Mouse (Mus musculus): Measurements from ENCODE around the gene Def8. TPM values are rescaled to one million over a fixed set of nuclear protein-coding genes. Genes with fewer than 3 reads are reported as not detected.
"Not testable (repeated sequence)": the region's sequence is repeated elsewhere in the genome, so short reads cannot be mapped to it uniquely, and the experiment has no call there.

Def8 gene
- polyA plus RNA-seq, 1 experiment from 2014 or later = 32.2 TPM

DNA sequence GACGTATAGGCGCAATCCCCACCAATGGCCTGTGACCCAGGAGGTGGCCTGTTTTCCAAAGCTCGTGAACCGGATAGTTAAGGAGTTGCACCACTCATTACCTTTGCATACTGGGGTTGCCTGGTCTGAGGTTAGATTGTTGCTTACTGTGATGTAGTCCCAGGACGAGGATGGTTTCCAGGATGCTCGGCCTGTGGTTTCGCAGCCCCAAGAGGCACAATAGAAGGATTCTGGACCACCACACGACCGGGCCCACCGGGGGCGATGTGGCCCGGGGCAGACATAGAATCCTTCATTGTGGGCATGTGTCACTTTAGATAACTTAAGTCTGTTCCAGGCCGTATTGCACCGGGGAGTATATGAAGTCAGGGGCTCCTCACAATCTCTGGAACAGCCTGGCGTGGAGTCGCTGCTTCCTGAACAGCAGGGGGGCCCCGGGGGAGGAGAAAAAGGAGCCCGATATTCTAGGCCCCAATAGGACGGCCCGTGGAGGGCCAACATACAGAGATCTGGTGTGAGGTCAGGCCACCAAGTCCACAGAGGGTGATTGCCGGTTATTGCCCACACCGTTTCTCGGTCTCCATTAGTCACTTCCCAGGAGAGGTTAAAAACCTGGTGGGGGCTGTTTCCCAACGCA lies 4.4 kb downstream of the Def8 start:
- Histone ChIP-seq H3K27me3 (ENCODE audit: control insufficient read depth, insufficient read depth, low read length) (no peaks in the 10 kb centered on the region), H3K9me3 (replicated peaks; ENCODE audit: control insufficient read depth, low read length) (peaks cover 31% of the 10 kb centered on the region), H3K4me2 (no peak overlapping the region), H3K27ac (ENCODE audit: low read depth, low read length) (no peak overlapping the region), H3K4me3 (ENCODE audit: low read depth, low read length) (no peak overlapping the region), H3K9ac (ENCODE audit: low read depth, low read length) (no peak overlapping the region), H3K36me3 (ENCODE audit: control insufficient read depth, insufficient read depth, low read length) (no peaks in the 10 kb centered on the region), H3K4me1 (ENCODE audit: control insufficient read depth, insufficient read depth, low read length) (no peaks in the 10 kb centered on the region)
- 94% methylated on average over 24 of the region's 24 CpGs for WGBS (ENCODE audit: insufficient replicate concordance)
- no peak for ATAC-seq (replicated peaks; ENCODE audit: insufficient number of reproducible peaks, low FRiP score, low TSS enrichment)

DNA sequence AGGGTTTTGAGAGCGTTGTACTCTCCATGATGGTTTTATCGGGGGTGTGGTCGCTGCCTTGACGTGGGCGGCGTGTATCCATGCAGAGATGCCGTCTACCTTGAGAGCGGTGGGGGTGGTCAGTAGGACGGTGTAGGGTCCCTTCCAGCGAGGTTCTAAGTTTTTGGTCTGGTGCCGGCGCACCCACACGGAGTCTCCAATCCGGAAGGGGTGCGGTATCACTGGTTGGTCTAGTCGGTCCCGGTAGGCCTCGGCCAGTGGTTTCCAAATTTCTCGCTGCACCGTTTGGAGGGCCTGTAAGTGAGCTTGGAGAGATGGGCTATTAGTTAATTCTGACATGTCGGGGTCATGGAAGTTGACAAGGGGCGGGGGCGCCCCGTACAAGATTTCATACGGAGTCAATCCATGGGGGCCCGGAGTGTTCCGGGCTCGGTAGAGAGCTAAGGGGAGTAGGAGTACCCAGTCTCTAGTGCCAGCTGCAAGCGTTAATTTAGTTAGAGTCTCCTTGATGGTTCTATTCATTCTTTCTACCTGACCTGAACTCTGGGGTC lies 5.1 kb downstream of the Def8 start:
- no peak for ATAC-seq (replicated peaks; ENCODE audit: insufficient number of reproducible peaks, low FRiP score, low TSS enrichment)
- no peaks in the 10 kb centered on the region for H3K27me3 ChIP-seq (ENCODE audit: control insufficient read depth, insufficient read depth, low read length)
- no peaks in the 10 kb centered on the region for H3K4me1 ChIP-seq (ENCODE audit: control insufficient read depth, insufficient read depth, low read length)
- no peak overlapping the region for H3K4me2 ChIP-seq
- no peak overlapping the region for H3K27ac ChIP-seq (ENCODE audit: low read depth, low read length)
- no peak overlapping the region for H3K4me3 ChIP-seq (ENCODE audit: low read depth, low read length)
- H3K9me3 ChIP-seq (replicated peaks; ENCODE audit: control insufficient read depth, low read length) = peaks cover 31% of the 10 kb centered on the region
- 96% methylated on average over 29 of the region's 29 CpGs for WGBS (ENCODE audit: insufficient replicate concordance)
- H3K36me3 ChIP-seq (ENCODE audit: control insufficient read depth, insufficient read depth, low read length) = no peaks in the 10 kb centered on the region
- no peak overlapping the region for H3K9ac ChIP-seq (ENCODE audit: low read depth, low read length)

DNA sequence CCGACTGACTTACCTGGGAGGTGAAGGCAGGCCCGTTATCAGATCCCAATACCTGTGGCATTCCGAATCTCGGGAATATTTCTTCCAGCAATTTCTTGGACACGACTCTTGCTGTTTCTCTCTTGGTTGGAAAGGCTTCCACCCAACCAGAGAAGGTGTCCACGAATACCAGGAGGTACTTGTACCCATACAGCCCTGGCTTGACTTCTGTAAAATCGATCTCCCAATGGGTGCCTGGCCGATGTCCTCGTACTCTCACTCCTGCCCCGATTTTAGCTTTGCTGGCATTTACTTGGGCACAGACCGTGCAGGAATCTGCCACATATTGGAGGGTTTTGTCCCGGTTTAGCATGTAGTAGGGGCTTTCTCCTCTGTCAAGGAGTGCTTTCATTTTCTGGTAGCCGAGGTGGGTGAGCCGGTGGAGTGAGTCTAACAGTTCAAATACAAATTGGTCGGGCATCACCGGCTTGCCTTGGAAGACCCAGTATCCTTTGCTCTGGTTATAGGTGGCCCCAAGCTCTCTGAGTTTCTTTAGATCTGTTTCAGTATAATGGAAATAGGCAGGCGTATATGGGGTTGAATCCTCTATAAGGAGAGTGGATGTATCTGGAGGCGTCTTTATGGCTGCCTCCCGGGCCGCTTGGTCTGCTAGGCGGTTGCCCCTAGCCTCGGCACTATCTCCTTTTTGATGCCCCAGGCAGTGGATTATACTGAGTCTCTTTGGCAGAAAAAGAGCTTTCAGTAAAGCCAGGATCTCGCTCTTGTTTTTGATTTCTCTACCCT lies 5.8 kb downstream of the Def8 start:
- no peaks in the 10 kb centered on the region for H3K4me1 ChIP-seq (ENCODE audit: control insufficient read depth, insufficient read depth, low read length)
- H3K4me2 ChIP-seq = no peak overlapping the region
- H3K9ac ChIP-seq (ENCODE audit: low read depth, low read length) = no peak overlapping the region
- no peaks in the 10 kb centered on the region for H3K36me3 ChIP-seq (ENCODE audit: control insufficient read depth, insufficient read depth, low read length)
- no peak overlapping the region for H3K4me3 ChIP-seq (ENCODE audit: low read depth, low read length)
- no peak overlapping the region for H3K27ac ChIP-seq (ENCODE audit: low read depth, low read length)
- WGBS (ENCODE audit: insufficient replicate concordance) = 90% methylated on average over 23 of the region's 23 CpGs
- no peak for ATAC-seq (replicated peaks; ENCODE audit: insufficient number of reproducible peaks, low FRiP score, low TSS enrichment)
- no peaks in the 10 kb centered on the region for H3K27me3 ChIP-seq (ENCODE audit: control insufficient read depth, insufficient read depth, low read length)
- H3K9me3 ChIP-seq (replicated peaks; ENCODE audit: control insufficient read depth, low read length) = peaks cover 31% of the 10 kb centered on the region

DNA sequence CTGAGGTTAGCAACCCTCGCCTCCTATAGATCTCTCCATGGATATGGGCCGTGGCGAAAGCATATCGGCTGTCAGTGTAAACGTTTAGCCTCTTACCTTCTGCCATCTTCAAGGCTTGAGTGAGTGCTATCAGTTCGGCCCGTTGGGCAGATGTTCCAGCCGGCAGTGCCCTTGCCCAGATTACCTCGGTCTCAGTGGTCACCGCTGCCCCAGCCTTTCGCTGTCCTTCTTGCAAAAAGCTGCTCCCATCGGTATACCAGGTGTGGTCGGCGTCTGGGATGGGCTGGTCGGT lies 6.3 kb downstream of the Def8 start:
- peaks cover 31% of the 10 kb centered on the region for H3K9me3 ChIP-seq (replicated peaks; ENCODE audit: control insufficient read depth, low read length)
- ATAC-seq (replicated peaks; ENCODE audit: insufficient number of reproducible peaks, low FRiP score, low TSS enrichment); H3K4me3 ChIP-seq (ENCODE audit: low read depth, low read length); H3K27me3 ChIP-seq (ENCODE audit: control insufficient read depth, insufficient read depth, low read length); H3K4me2 ChIP-seq; H3K4me1 ChIP-seq (ENCODE audit: control insufficient read depth, insufficient read depth, low read length); H3K9ac ChIP-seq (ENCODE audit: low read depth, low read length); H3K36me3 ChIP-seq (ENCODE audit: control insufficient read depth, insufficient read depth, low read length); H3K27ac ChIP-seq (ENCODE audit: low read depth, low read length): not testable (repeated sequence)
- WGBS (ENCODE audit: insufficient replicate concordance) = 92% methylated on average over 14 of the region's 15 CpGs

DNA sequence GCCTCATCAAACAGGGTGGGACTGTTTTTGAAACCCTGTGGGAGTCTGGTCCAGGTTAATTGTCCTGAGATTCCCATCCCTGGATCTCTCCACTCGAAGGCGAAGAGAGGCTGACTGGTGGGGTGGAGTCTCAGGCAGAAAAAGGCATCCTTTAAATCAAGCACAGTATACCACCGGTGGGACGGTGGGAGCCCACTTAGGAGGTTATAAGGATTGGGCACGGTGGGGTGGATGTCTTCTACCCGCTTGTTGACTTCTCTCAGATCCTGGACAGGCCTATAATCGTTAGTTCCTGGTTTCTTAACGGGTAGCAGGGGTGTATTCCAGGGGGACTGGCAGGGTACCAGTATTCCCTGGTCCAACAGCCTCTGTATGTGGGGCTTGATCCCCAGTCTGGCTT lies 7.6 kb downstream of the Def8 start:
- peaks cover 31% of the 10 kb centered on the region for H3K9me3 ChIP-seq (replicated peaks; ENCODE audit: control insufficient read depth, low read length)
- not testable (repeated sequence) for H3K27ac ChIP-seq (ENCODE audit: low read depth, low read length); ATAC-seq (replicated peaks; ENCODE audit: insufficient number of reproducible peaks, low FRiP score, low TSS enrichment)

DNA sequence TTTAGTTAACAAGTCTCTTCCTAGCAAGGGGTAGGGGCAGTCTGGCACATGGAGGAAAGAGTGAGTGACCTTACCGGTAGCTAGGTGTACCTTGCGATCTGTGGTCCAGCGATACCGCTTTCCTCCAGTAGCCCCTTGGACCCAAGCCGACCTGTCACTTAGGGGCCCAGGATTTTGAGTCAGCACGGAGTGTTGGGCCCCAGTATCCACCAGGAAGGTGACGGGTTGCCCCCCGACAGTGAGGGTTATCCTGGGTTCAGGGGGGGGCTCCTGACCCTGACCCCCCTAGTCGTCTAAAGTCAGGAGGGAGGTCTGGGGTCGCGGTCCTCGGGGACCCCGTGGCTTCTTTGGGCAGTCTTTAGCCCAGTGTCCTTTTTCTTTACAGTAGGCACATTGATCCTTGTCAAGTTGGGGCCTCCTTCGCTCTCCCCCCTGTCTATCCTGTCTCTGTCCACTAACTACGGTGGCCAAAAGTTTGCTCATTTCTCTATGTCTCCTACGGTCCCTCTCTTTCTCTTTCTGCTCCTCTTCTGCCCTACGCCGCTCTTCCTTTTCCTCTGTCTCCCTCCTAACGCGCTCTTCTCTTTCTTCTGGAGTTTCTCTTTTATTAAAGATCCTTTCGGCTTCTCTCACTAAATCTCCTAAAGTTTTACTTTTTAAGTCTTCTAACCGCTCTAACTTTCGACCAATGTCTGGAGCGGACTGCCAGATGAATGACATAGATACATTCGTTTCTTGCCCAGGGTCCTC lies 8.5 kb downstream of the Def8 start:
- Histone ChIP-seq H3K4me1 (ENCODE audit: control insufficient read depth, insufficient read depth, low read length) (no peaks in the 10 kb centered on the region), H3K4me3 (ENCODE audit: low read depth, low read length) (no peak overlapping the region), H3K27me3 (ENCODE audit: control insufficient read depth, insufficient read depth, low read length) (no peaks in the 10 kb centered on the region), H3K9ac (ENCODE audit: low read depth, low read length) (no peak overlapping the region), H3K9me3 (replicated peaks; ENCODE audit: control insufficient read depth, low read length) (peaks cover 29% of the 10 kb centered on the region), H3K36me3 (ENCODE audit: control insufficient read depth, insufficient read depth, low read length) (no peaks in the 10 kb centered on the region), H3K27ac (ENCODE audit: low read depth, low read length) (no peak overlapping the region), H3K4me2 (no peak overlapping the region)
- no peak for ATAC-seq (replicated peaks; ENCODE audit: insufficient number of reproducible peaks, low FRiP score, low TSS enrichment)
- 91% methylated on average over 25 of the region's 25 CpGs for WGBS (ENCODE audit: insufficient replicate concordance)

More for the DNA sequence above, 7.6 kb downstream of the Def8 start:
- H3K4me3 ChIP-seq (ENCODE audit: low read depth, low read length); H3K4me2 ChIP-seq; H3K27me3 ChIP-seq (ENCODE audit: control insufficient read depth, insufficient read depth, low read length); H3K9ac ChIP-seq (ENCODE audit: low read depth, low read length); H3K36me3 ChIP-seq (ENCODE audit: control insufficient read depth, insufficient read depth, low read length); H3K4me1 ChIP-seq (ENCODE audit: control insufficient read depth, insufficient read depth, low read length): not testable (repeated sequence)
- WGBS (ENCODE audit: insufficient replicate concordance) = 82% methylated on average over 8 of the region's 8 CpGs

DNA sequence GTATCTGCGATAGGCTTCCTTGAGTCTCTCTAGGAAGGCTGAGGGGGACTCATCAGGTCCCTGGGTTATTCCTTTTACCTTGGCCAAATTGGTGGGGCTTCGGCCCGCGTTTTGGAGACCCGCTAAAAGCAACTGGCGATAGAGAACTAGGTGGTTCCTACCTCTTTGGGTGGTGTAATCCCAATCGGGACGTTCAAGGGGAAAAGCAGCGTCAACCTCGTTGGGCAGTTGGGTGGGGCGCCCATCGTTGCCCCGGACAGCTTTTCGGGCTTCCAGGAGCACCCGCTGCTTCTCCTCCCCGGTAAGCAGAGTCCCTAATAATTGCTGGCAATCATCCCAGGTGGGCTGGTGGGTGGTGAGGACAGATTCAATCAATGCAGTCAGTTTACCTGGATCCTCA lies 9.1 kb downstream of the Def8 start:
- peaks cover 25% of the 10 kb centered on the region for H3K9me3 ChIP-seq (replicated peaks; ENCODE audit: control insufficient read depth, low read length)
- no peak overlapping the region for H3K27ac ChIP-seq (ENCODE audit: low read depth, low read length)
- H3K4me2 ChIP-seq = no peak overlapping the region
- H3K4me3 ChIP-seq (ENCODE audit: low read depth, low read length) = no peak overlapping the region
- no peak overlapping the region for H3K9ac ChIP-seq (ENCODE audit: low read depth, low read length)
- ATAC-seq (replicated peaks; ENCODE audit: insufficient number of reproducible peaks, low FRiP score, low TSS enrichment) = no peak
- 95% methylated on average over 16 of the region's 16 CpGs for WGBS (ENCODE audit: insufficient replicate concordance)
- no peaks in the 10 kb centered on the region for H3K36me3 ChIP-seq (ENCODE audit: control insufficient read depth, insufficient read depth, low read length)
- H3K4me1 ChIP-seq (ENCODE audit: control insufficient read depth, insufficient read depth, low read length) = no peaks in the 10 kb centered on the region
- no peaks in the 10 kb centered on the region for H3K27me3 ChIP-seq (ENCODE audit: control insufficient read depth, insufficient read depth, low read length)

DNA sequence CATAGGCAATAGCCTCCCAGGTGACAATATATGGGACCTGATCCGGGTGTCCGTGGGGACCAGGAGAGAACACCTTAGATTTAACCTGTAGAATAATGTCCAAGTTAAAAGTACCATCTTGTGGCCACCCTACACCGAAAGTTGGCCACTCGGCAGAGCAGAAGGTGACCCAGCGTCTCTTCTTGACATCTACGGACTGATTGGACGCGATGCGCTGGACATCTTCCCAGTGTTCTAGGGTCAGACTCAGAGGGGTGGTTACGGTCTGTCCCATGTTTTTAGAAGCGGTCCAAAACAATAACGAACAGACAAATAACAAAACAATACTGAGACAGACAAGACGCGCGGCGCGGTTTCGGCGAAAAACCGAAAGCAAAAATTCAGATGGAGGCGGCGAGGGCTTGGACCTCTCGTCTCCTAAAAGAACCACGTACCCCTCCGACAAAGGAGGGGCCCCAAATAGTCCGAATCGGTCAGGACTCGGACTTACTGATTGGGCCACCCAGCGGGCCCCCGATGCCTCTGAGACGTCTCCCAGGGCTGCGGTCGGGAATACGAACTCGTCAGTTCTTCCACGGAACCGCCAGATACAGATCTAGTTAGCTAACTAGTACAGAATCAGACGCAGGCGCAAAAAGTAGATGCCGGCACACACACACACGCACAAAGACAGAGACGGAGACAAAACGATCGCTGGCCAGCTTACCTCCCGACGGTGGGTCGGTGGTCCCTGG lies 10.1 kb downstream of the Def8 start:
- not testable (repeated sequence) for H3K36me3 ChIP-seq (ENCODE audit: control insufficient read depth, insufficient read depth, low read length); H3K27me3 ChIP-seq (ENCODE audit: control insufficient read depth, insufficient read depth, low read length); H3K4me1 ChIP-seq (ENCODE audit: control insufficient read depth, insufficient read depth, low read length); H3K4me3 ChIP-seq (ENCODE audit: low read depth, low read length); H3K4me2 ChIP-seq; ATAC-seq (replicated peaks; ENCODE audit: insufficient number of reproducible peaks, low FRiP score, low TSS enrichment); H3K27ac ChIP-seq (ENCODE audit: low read depth, low read length); H3K9ac ChIP-seq (ENCODE audit: low read depth, low read length)
- H3K9me3 ChIP-seq (replicated peaks; ENCODE audit: control insufficient read depth, low read length) = peaks cover 15% of the 10 kb centered on the region
- 93% methylated on average over 44 of the region's 47 CpGs for WGBS (ENCODE audit: insufficient replicate concordance)

Measured in heart, embryonic 11.5 days (tissue).